Mouse (Mus musculus) embryonic facial prominence, embryonic 10.5 days (tissue): Measurements from ENCODE around the gene Dmrtc2. TPM values are rescaled to one million over a fixed set of nuclear protein-coding genes. Genes with fewer than 3 reads are reported as not detected.
"Not testable (repeated sequence)": the region's sequence is repeated elsewhere in the genome, so short reads cannot be mapped to it uniquely, and the experiment has no call there.

Experiments used
- DNase-seq: peaks from one replicate; pipeline ENCODE4 v3.0.0-alpha.2; 2017; ENCODE audit warnings: low spot score
- H3K27ac ChIP-seq: fragments of 300-500 bp; sonication (generic); replicated peaks from 2 replicates; pipeline ENCODE4 v1.5.1; 2016; ENCODE audit warnings: mild to moderate bottlenecking
- H3K27me3 ChIP-seq: fragments of 300-500 bp; sonication (generic); replicated peaks from 2 replicates; pipeline ENCODE4 v1.6.1; 2016; ENCODE audit warnings: low read depth, mild to moderate bottlenecking; ENCODE audit not compliant: poor library complexity, severe bottlenecking
- H3K36me3 ChIP-seq: fragments of 300-500 bp; sonication (generic); replicated peaks from 2 replicates; pipeline ENCODE4 v1.6.1; 2016; ENCODE audit warnings: mild to moderate bottlenecking, moderate library complexity
- H3K4me1 ChIP-seq: fragments of 300-500 bp; sonication (generic); 2 replicates; pipeline ENCODE4 v1.6.1; 2016
- H3K4me3 ChIP-seq: fragments of 300-500 bp; sonication (generic); 2 replicates; pipeline ENCODE4 v1.5.1; 2016; ENCODE audit warnings: mild to moderate bottlenecking, moderate library complexity
- H3K9me3 ChIP-seq: fragments of 300-500 bp; sonication (generic); 2 replicates; pipeline ENCODE4 v1.6.1; 2016; ENCODE audit warnings: mild to moderate bottlenecking
- WGBS: fragments of 180-500 bp; shearing (Covaris S2); methylation state at CpG from one replicate; pipeline ENCODE4 v1.1.7; 2016; 5-methylcytosine and 5-hydroxymethylcytosine counted together
- polyA plus RNA-seq: library from polyadenylated mRNA; unstranded; fragments of >200 nt; fragmentation: Nextera tagmentation; extraction: Ambion mirVana; gene quantifications from 2 replicates; pipeline ENCODE4 v1.2.1, GENCODE M21; 2016

The Dmrtc2 gene
- polyA plus RNA-seq, result not detected in 2 replicates

DNA sequence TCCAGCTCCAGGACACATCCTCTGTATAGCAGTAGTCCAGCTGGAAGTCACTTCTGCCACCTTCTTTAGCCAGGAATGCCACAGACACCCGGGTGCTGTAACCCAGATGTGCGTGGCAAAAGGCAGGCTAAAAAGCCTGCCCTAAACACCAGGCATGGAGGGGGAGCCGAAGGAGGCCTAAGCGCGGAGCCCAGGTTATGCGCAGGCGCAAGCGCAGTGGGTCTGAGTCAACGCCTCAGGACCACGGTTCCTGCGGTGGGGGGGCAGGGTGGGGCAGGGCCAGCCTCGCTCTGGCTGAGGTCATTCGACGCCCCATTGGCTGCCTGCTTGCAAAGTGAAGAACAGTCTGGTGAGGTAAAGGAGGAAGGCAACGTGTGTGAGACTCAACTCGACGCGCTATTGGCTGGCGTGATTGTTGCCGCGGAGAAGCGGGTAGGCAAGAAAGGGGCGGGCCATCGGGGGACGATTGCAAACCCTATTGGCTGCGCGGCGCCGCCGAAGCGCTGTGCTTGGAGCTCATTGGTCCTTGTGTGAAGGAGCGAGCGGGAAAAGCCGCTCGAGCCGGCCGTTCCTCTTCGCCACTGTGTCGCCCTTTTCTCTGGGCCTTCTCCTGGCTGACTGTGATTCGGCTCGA is at the start of gene Dmrtc2, which contains the start of gene Lypd4:
TSS of gene Dmrtc2 (plus strand) at position 526 of the 634 bp plus-strand sequence.
TSS of gene Lypd4 (minus strand) at position 410 of the 634 bp plus-strand sequence.
- 0 out of 2 replicates have a peak within 1 kb of the TSS, but pooled peaks have one; percentile 16 for H3K4me3 ChIP-seq
- DNase-seq, result peak; percentile 35

DNA sequence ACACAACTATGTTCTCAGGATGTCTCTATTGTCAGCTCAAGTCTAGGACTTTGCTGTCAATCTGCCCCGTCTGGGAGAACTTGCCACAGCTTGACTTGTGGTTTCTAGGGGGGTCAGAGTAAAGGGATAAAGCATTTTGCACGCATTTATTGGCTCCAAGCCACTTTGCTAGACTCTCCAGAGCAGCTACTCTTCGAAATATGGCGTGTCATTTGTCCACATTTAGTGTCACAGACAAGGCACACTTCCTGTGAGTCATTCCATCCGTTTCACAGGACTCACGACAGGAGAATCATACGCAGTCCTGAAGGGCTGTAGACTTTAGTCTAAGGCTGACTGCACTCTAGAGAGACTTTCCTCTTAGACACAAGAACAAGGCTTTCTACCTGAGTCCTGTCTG is 45.4 kb upstream of the Dmrtc2 start:
- no peak for DNase-seq
- H3K27ac ChIP-seq, result no peak overlapping the region
- H3K27me3 ChIP-seq, result no peaks in the 10 kb centered on the region
- H3K4me1 ChIP-seq, result no peaks in the 10 kb centered on the region
- 78% methylated on average over 7 of the region's 7 CpGs for WGBS
- no peaks in the 10 kb centered on the region for H3K36me3 ChIP-seq
- no peaks in the 10 kb centered on the region for H3K9me3 ChIP-seq
- H3K4me3 ChIP-seq, result no peak overlapping the region

More for the DNA sequence above, at the start of gene Dmrtc2, which contains the start of gene Lypd4:
- no peaks in the 10 kb centered on the region for H3K4me1 ChIP-seq
- WGBS, result 51% methylated on average over 41 of the region's 41 CpGs
- H3K36me3 ChIP-seq, result no peaks in the 10 kb centered on the region
- peaks cover 30% of the 10 kb centered on the region for H3K27me3 ChIP-seq
- no peak within 1 kb of the TSS; the same call in 1 of the 2 replicates for H3K27ac ChIP-seq
- H3K9me3 ChIP-seq, result peaks cover 7% of the 10 kb centered on the region; the same call in 1 of the 2 replicates

DNA sequence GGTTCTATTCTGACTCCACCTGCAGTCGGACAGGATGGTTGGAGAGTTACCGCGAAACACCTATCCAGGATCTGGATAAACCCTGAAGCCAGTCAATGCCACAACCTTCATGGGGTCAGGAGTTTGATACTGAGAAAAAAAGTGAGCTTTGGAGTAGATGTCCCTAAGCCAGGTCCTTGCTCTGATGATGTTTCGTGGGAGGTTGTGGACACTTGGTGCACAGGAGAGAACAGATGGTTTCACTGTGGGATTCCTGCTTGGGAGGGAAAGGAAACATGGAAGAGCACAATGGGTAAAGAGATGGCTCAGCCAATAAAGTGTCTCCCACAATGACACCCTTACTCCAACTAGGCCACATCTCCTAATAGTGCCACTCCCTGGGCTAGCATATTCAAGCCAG is 42.7 kb upstream of the Dmrtc2 start:
- WGBS, result 94% methylated on average over 4 of the region's 4 CpGs
- no peak overlapping the region for H3K4me3 ChIP-seq
- no peaks in the 10 kb centered on the region for H3K36me3 ChIP-seq
- H3K27me3 ChIP-seq, result no peaks in the 10 kb centered on the region
- DNase-seq, result no peak
- no peaks in the 10 kb centered on the region for H3K9me3 ChIP-seq
- H3K27ac ChIP-seq, result no peak overlapping the region
- H3K4me1 ChIP-seq, result no peaks in the 10 kb centered on the region

DNA sequence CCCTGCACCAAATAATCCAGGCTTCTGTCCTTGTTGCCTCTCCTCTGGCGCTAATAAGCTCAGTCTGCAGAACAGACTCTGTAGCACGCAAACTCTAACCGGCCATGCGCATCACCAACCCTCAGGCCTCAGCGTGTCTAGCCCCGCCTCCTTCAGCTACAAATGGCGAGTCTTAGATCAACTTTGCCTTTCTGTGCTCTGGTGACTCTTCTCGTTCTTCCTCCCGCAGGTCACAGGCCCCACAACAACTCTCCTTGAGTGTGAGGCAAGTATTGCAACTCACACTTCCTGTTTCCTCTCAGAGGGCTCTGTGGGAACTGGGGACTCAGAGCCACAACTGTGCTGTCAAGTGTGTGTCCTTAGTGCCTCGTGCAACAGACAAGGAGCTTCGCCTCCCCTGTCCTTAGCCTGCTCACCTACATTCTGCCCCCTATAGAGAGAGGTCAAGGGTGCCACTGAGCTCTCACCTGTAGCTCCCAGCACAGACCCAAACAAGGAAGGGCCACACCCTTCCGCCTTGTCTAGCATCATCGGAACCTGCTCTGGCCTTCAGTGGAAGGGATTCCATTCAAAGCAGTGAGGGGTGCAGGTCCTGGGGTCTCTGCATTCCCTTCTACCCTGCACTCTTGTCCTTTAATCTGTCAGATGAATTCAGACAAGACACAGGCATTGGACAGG is 31.0 kb upstream of the Dmrtc2 start:
- DNase-seq, H3K36me3 ChIP-seq, H3K9me3 ChIP-seq, H3K27me3 ChIP-seq, H3K4me3 ChIP-seq, H3K27ac ChIP-seq: not testable (repeated sequence)
- WGBS, result 55% methylated on average over 13 of the region's 13 CpGs
- peaks cover 18% of the 10 kb centered on the region for H3K4me1 ChIP-seq

DNA sequence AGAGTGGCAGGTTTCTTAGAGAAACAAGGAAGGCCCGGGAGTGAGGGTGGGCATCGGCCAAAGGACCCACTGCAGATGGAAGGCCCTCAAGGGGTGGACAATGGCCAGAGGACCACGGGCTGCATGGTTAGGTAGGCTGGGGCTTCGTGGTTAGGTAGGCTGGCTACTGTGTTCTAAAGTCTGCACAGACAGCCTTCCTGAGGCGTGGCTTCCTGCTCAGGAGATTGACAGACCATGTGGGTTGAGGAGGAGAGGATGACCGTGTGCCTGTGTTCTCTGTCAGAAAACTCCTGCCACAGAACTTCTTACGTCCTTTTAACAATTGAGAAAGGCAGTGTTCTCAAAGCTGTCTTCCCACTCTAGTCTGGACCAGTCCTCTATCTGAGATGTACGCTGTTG is 30.4 kb upstream of the Dmrtc2 start:
- Histone ChIP-seq H3K4me1 (peaks cover 18% of the 10 kb centered on the region), H3K27ac (no peak overlapping the region), H3K36me3 (no peaks in the 10 kb centered on the region), H3K9me3 (no peaks in the 10 kb centered on the region), H3K4me3 (no peak overlapping the region), H3K27me3 (no peaks in the 10 kb centered on the region)
- no peak for DNase-seq
- 75% methylated on average over 8 of the region's 8 CpGs for WGBS

DNA sequence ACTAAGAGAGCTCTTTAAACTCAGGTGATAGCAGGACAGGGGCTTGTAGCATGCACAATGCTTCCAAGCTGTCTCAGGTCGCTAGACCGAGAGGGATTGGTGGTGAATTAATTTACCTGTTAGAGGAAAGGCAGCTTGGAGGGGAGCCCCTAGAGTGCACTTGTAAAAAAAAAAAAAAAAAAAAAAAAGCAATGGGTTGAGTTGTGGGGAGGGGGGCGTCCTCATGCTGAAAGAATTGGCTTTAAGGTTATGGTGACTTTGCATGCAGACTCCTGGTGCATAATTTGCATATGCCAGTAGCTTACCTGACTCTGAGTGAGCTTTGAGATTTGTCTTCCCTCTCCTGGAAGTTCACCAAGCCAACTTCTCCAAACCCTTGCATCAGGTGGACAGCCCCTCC is 29.5 kb upstream of the Dmrtc2 start:
- no peak overlapping the region for H3K27ac ChIP-seq
- no peaks in the 10 kb centered on the region for H3K27me3 ChIP-seq
- H3K36me3 ChIP-seq, result no peaks in the 10 kb centered on the region
- no peak for DNase-seq
- peaks cover 18% of the 10 kb centered on the region for H3K4me1 ChIP-seq
- WGBS, result 55% methylated on average over 3 of the region's 3 CpGs
- no peaks in the 10 kb centered on the region for H3K9me3 ChIP-seq
- no peak overlapping the region for H3K4me3 ChIP-seq

DNA sequence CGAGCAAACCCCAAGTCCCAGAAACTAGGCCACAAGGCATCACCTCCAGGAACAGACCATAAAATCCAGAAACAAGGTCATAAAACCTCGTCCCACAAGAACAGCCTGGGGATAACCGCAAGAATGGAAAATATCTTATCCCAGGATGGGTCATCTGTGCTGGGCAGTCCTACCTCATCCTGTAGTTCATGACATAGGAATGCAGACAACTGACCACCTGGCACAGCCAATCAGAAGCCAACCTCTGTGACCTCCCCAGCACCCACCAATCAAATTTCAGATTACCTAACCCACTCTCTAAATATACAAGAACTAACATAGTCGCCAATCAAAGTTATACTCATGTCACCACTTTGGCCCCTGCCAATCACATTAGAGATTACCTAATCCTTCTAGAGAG is 28.8 kb upstream of the Dmrtc2 start:
- Histone ChIP-seq H3K9me3 (no peaks in the 10 kb centered on the region), H3K36me3 (no peaks in the 10 kb centered on the region), H3K4me1 (peaks cover 24% of the 10 kb centered on the region), H3K4me3 (no peak overlapping the region), H3K27me3 (no peaks in the 10 kb centered on the region), H3K27ac (no peak overlapping the region)
- 80% methylated on average over 4 of the region's 4 CpGs for WGBS
- no peak for DNase-seq

DNA sequence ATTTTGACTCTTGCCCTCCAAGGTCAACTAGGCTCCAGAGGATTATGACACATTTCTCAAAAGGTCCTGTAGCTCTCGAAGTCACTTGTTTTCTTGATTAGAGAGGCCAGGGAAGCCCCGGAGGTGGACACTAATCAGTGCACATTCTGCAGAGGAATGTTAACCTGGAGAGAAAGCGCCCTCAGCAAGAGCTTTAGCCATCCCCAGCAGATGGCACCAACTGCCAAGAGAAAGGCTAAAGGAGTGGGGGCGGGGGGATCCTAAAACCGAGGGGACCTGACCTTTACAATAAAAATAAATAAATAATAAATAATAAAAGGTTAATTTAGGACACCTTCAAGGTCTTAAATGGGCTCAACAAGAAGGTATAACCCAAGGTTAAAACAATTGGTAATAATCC is 25.7 kb upstream of the Dmrtc2 start:
- Histone ChIP-seq H3K27ac (no peak overlapping the region), H3K36me3 (no peaks in the 10 kb centered on the region), H3K4me1 (peaks cover 26% of the 10 kb centered on the region), H3K9me3 (no peaks in the 10 kb centered on the region), H3K27me3 (no peaks in the 10 kb centered on the region), H3K4me3 (no peak overlapping the region)
- no peak for DNase-seq
- WGBS, result 40% methylated on average over 5 of the region's 5 CpGs

DNA sequence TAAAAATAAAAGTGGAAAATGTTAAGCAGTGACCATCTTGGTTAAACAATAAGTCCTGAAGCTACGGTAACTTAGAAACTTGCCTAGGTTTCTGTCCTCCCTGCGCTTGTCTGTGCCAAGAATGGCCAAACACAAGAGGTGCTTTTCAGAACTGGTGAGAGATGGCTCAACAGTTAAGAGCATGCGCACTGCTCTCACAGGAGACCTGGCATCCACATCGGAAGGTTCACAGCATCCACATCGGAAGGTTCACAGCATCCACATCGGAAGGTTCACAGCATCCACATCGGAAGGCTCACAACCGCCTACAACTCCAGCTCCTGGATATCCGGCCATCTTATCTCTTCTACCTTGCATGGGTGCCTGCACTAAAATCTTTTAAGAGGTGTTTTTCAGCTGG is 24.7 kb upstream of the Dmrtc2 start:
- Histone ChIP-seq H3K36me3 (no peaks in the 10 kb centered on the region), H3K27me3 (no peaks in the 10 kb centered on the region), H3K4me1 (peaks cover 20% of the 10 kb centered on the region), H3K9me3 (no peaks in the 10 kb centered on the region), H3K27ac (no peak overlapping the region), H3K4me3 (no peak overlapping the region)
- no peak for DNase-seq
- WGBS, result 84% methylated on average over 9 of the region's 9 CpGs

DNA sequence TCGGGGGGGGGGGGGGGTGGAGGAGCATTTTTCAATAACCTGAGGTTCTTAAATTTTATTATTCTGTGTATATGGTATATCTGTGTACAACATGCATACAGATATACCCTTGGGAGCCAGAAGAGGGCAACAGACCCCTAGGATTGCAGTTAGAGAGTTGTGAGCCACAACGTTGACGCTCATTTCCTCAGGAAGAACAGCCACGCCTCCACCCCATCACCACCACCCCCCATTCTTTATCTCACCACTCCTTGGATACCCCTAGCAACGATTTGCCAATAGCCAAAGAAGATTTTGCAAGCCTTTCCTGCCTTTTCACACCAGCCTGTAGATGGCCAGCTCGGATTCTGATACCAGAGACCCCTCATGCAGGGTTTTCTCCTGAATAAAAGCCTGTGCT is 24.1 kb upstream of the Dmrtc2 start:
- Histone ChIP-seq H3K9me3 (no peaks in the 10 kb centered on the region), H3K27ac (no peak overlapping the region), H3K36me3 (no peaks in the 10 kb centered on the region), H3K27me3 (no peaks in the 10 kb centered on the region), H3K4me3 (no peak overlapping the region), H3K4me1 (peaks cover 18% of the 10 kb centered on the region)
- 6% methylated on average over 6 of the region's 6 CpGs for WGBS
- peak; percentile 50 for DNase-seq

DNA sequence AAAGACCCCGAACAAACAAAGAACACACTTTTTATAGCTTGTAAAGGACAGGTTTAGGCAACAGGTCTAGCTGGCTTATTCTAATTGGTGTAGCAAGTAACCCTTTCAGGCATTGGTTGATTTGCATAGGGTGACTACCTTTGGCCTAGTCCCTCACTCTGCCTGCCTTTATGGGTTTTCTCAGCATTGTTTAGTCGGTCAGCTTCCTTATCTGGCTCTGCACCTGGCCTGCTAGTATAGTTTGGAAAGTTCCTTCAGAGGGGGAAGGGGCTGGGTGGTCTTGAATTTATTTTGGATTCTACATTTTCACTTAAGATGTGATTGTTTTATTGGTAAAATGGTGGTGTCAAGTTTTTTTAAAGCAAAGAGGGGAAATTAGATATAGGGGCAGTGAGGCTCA is 23.3 kb upstream of the Dmrtc2 start:
- not testable (repeated sequence) for DNase-seq, H3K4me3 ChIP-seq, H3K27ac ChIP-seq, H3K9me3 ChIP-seq, H3K27me3 ChIP-seq, H3K36me3 ChIP-seq
- peaks cover 24% of the 10 kb centered on the region for H3K4me1 ChIP-seq
- WGBS, result 46% methylated on average over 2 of the region's 2 CpGs

DNA sequence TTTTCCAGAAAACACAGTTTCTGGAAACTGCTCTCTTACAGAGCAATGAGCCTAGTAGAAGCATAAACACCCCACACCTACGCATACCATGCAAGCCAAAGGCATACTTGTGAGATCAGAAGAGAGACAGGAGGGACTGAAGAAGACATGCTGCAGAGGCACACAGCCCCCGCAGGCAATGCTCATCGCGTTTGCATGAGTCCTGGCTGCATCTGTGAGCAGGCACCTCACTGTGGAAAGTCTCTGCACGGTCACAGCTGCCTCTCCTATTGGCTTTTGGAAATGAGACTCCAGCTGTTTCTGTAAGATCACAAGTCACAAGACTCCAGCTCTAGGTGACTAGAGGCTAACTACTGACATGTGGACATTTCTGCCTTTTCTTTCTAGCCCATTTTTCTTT is 19.7 kb upstream of the Dmrtc2 start:
- Histone ChIP-seq H3K27me3 (no peaks in the 10 kb centered on the region), H3K4me1 (peaks cover 39% of the 10 kb centered on the region), H3K9me3 (no peaks in the 10 kb centered on the region), H3K27ac (no peak overlapping the region), H3K4me3 (no peak overlapping the region), H3K36me3 (no peaks in the 10 kb centered on the region)
- 21% methylated on average over 5 of the region's 5 CpGs for WGBS
- DNase-seq, result peak; percentile 39

DNA sequence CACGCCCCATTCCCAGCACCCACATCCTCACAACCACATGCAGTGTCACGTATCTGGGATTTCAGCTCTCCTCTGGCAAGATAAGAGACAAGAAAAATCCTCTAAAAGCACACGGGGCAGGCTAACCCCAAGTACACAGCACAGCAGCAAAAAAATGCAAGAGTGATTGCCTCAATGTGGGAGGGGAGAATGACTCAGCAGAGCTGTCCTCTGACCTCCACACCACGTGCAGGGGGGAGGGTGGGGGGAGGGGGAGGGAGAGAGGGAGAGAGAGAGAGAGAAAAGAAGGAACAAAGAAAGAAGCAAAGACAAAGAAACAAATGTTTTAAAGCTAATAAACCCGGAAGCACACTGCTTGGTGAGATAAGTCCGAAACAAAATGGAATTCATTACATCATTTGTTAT is 19.0 kb upstream of the Dmrtc2 start:
- Histone ChIP-seq H3K4me1 (peaks cover 33% of the 10 kb centered on the region), H3K27me3 (no peaks in the 10 kb centered on the region), H3K27ac (peak overlapping the region; percentile 65), H3K4me3 (no peak overlapping the region), H3K36me3 (no peaks in the 10 kb centered on the region), H3K9me3 (no peaks in the 10 kb centered on the region)
- DNase-seq, result peak; percentile 72
- 43% methylated on average over 6 of the region's 6 CpGs for WGBS
